Mouse (Mus musculus): ENCODE measurements around the gene Angptl6.

Angptl6 gene

GRCm38 (mm10) chr9:20859926-20860325, 19.6 kb downstream of the Angptl6 start:
- in situ Hi-C loops (cut with MboI; ENCODE audit: unreplicated experiment in 2 of 2): loop anchor here in 1 of 2 experiments (25.0 kb wide), 1 partner anchor 298 kb away; no protein-coding TSS in a partner anchor

GRCm38 (mm10) chr9:20857131-20857530, 22.4 kb downstream of the Angptl6 start:
- in situ Hi-C loops (cut with MboI; ENCODE audit: unreplicated experiment in 2 of 2): loop anchor here in 1 of 2 experiments (25.0 kb wide), 1 partner anchor 295 kb away; no protein-coding TSS in a partner anchor

- in situ Hi-C loops (cut with MboI; ENCODE audit: unreplicated experiment in 2 of 2): loop anchor here in 1 of 2 experiments (25.0 kb wide), 1 partner anchor 288 kb away; no protein-coding TSS in a partner anchor
Measured at GRCm38 (mm10) chr9:20850179-20850578, 29.3 kb downstream of the Angptl6 start.

- in situ Hi-C loops (cut with MboI; ENCODE audit: unreplicated experiment in 2 of 2): loop anchor here in 1 of 2 experiments (25.0 kb wide), 1 partner anchor 105 kb away; the partner anchor contains the start of gene Olfm2
Measured at GRCm38 (mm10) chr9:20842670-20843069, 36.9 kb downstream of the Angptl6 start.

GRCm38 (mm10) chr9:20842211-20842610, 37.3 kb downstream of the Angptl6 start:
- in situ Hi-C loops (cut with MboI; ENCODE audit: unreplicated experiment in 2 of 2): loop anchor here in 1 of 2 experiments (25.0 kb wide), 1 partner anchor 105 kb away; the partner anchor contains the start of gene Olfm2

GRCm38 (mm10) chr9:20838931-20839330, 40.6 kb downstream of the Angptl6 start:
- in situ Hi-C loops (cut with MboI; ENCODE audit: unreplicated experiment in 2 of 2): loop anchor here in 1 of 2 experiments (10.0 to 25.0 kb wide), 2 partner anchors 102 to 374 kb away; partner anchors contain the start of genes Olfm2 and Zfp26

- in situ Hi-C loops (cut with MboI; ENCODE audit: unreplicated experiment in 2 of 2): loop anchor here in 1 of 2 experiments (10.0 to 25.0 kb wide), 2 partner anchors 100 to 373 kb away; partner anchors contain the start of genes Olfm2 and Zfp26
Measured at GRCm38 (mm10) chr9:20837184-20837947, 42.2 kb downstream of the Angptl6 start.

- in situ Hi-C loops (cut with MboI; ENCODE audit: unreplicated experiment in 2 of 2): loop anchor here in 1 of 2 experiments (10.0 to 25.0 kb wide), 2 partner anchors 98 to 371 kb away; partner anchors contain the start of genes Olfm2 and Zfp26
Measured at GRCm38 (mm10) chr9:20835431-20835954, 44.0 kb downstream of the Angptl6 start.

GRCm38 (mm10) chr9:20834881-20835280, 44.6 kb downstream of the Angptl6 start:
- in situ Hi-C loops (cut with MboI; ENCODE audit: unreplicated experiment in 2 of 2): loop anchor here in 1 of 2 experiments (10.0 to 25.0 kb wide), 2 partner anchors 98 to 370 kb away; partner anchors contain the start of genes Olfm2 and Zfp26

GRCm38 (mm10) chr9:20830901-20831643, 48.5 kb downstream of the Angptl6 start:
- in situ Hi-C loops (cut with MboI; ENCODE audit: unreplicated experiment in 2 of 2): loop anchor here in 1 of 2 experiments (10.0 to 25.0 kb wide), 2 partner anchors 94 to 366 kb away; partner anchors contain the start of genes Olfm2 and Zfp26

- in situ Hi-C loops (cut with MboI; ENCODE audit: unreplicated experiment in 2 of 2): loop anchor here in 1 of 2 experiments (25.0 kb wide), 1 partner anchor 91 kb away; the partner anchor contains the start of gene Olfm2
Measured at GRCm38 (mm10) chr9:20828127-20828526, 51.4 kb downstream of the Angptl6 start.

- in situ Hi-C loops (cut with MboI; ENCODE audit: unreplicated experiment in 2 of 2): loop anchor here in 1 of 2 experiments (25.0 kb wide), 1 partner anchor 88 kb away; the partner anchor contains the start of gene Olfm2
Measured at GRCm38 (mm10) chr9:20825781-20826180, 53.7 kb downstream of the Angptl6 start.

Data from v-Abl transformed pro-B cells (cell line).